Comparison of ENCODE assay signal across 8 mouse cellular contexts in genomic region chr3:105704031-105705008, GRCm38 (mm10). TPM values are rescaled to one million over a fixed set of nuclear protein-coding genes. Genes with fewer than 3 reads are reported as not detected.
DNase-seq lines count a peak whose midpoint lies in the region; ATAC-seq lines count a peak whose summit lies in the region.

Gene Inka2 (plus strand): TSS chr3:105704599.

- H3K4me1 ChIP-seq in hindbrain, embryonic 13.5 days (replicated peaks): peaks cover 38% of the 10 kb centered on the region

- peak; percentile 71 for DNase-seq in T-cell, adult 2 months (ENCODE audit: low spot score)
- peak; percentile 89 to 92 for DNase-seq in cerebellum, postnatal 10 days
- DNase-seq in frontal cortex, postnatal 10 days (ENCODE audit: low spot score in 2 of 2): peak; percentile 74 to 83
- DNase-seq in left cerebral cortex, adult 11 months (ENCODE audit: low spot score): peak; percentile 75
- peak; percentile 85 to 89 for DNase-seq in lung, postnatal 4 days
- DNase-seq in retina, postnatal 7 days (ENCODE audit: low read depth, low spot score): peak; percentile 85
- peak; percentile 67 for DNase-seq in urinary bladder, adult 2 months (ENCODE audit: low spot score)

- H3K9me3 ChIP-seq in hindbrain, embryonic 13.5 days: no peaks in the 10 kb centered on the region

- H3K4me2 ChIP-seq in hindbrain, embryonic 13.5 days: peak within 1 kb of the TSS; percentile 99

- peak within 1 kb of the TSS; percentile 66 for H3K27ac ChIP-seq in hindbrain, embryonic 13.5 days

- peak; percentile 96 for ATAC-seq in hindbrain, embryonic 13.5 days (ENCODE audit: low FRiP score)

- H3K9ac ChIP-seq in hindbrain, embryonic 13.5 days: peak within 1 kb of the TSS; percentile 79

- 2% methylated on average over 39 of the region's 43 CpGs for WGBS in hindbrain, embryonic 13.5 days

- H3K27me3 ChIP-seq in hindbrain, embryonic 13.5 days: peaks cover 48% of the 10 kb centered on the region

- no peaks in the 10 kb centered on the region for H3K36me3 ChIP-seq in hindbrain, embryonic 13.5 days

- H3K4me3 ChIP-seq in hindbrain, embryonic 13.5 days: peak within 1 kb of the TSS; percentile 56

RNA-seq across cellular contexts. Expression of gene Inka2, which starts in this region (rescaled TPM):
- polyA plus RNA-seq in hindbrain, embryonic 13.5 days (2015; fragmentation: Nextera tagmentation; extraction: Ambion mirVana): 4.8 and 5.2 TPM in 2 replicates
- 19.8 and 27.1 TPM in 2 replicates for polyA plus RNA-seq in urinary bladder, adult 2 months (2012; rRNA removed)

Comparison
In these comparisons a context has a peak if more than half of its experiments do, and no peak if none do; other contexts are left out.
1. Peak in every context shown above with its lines: DNase-seq, ATAC-seq, H3K4me3 ChIP-seq and H3K27ac ChIP-seq.